29 mouse cellular contexts compared by ENCODE assay signal in the genomic region with DNA sequence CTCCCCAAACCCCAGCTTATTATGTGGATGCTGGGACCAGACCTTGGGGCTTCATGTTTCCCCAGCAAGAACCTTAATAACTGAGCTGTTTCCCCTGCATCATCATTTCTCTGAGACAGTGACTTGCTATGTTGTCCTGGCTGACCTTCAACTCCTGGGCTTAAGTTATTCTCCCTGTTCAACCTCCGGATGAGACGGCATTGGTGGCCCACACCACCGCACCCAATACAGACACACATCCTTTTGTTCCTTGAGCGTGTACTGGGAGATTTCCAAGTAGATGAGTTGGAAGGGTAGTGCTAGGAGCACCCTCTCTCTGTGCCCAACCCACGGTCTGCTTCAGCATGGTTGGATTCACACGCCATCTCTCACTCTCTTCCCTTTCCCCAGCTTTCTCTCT. TPM values are rescaled to one million over a fixed set of nuclear protein-coding genes. Genes with fewer than 3 reads are reported as not detected.
"Had no signal": no experiment of that assay in that cellular context is flagged by ENCODE, and none has a peak within 500 bp of the region (broad histone marks: within the 10 kb centered on the region; RNA-seq: fewer than 3 reads in every experiment).

No protein-coding gene starts in this region.

- H3K36me3 ChIP-seq: limb, embryonic 10.5 days; limb, embryonic 12.5 days; limb, embryonic 13.5 days; limb, embryonic 15.5 days; liver, embryonic 12.5 days; liver, embryonic 13.5 days; liver, embryonic 15.5 days; lung, embryonic 15.5 days; midbrain, embryonic 10.5 days; midbrain, embryonic 12.5 days; midbrain, embryonic 13.5 days; midbrain, embryonic 15.5 days had no signal

- DNase-seq: left cerebral cortex, postnatal 4 days; liver; liver, embryonic 13.5 days; liver, postnatal 0 days; lung, adult 2 months; lung, embryonic 14.5 days; lung, postnatal 10 days; lung, postnatal 14 days; midbrain, embryonic 14.5 days had no signal

- H3K27ac ChIP-seq: left cerebral cortex, adult 2 months; limb, embryonic 10.5 days; limb, embryonic 12.5 days; limb, embryonic 13.5 days; limb, embryonic 15.5 days; liver, embryonic 12.5 days; liver, embryonic 13.5 days; liver, embryonic 14.5 days; liver, embryonic 15.5 days; lung, embryonic 15.5 days; macrophage; midbrain, embryonic 10.5 days; midbrain, embryonic 12.5 days; midbrain, embryonic 13.5 days; midbrain, embryonic 15.5 days had no signal

- H3K4me3 ChIP-seq: left cerebral cortex, adult 2 months; limb, embryonic 10.5 days; limb, embryonic 12.5 days; limb, embryonic 13.5 days; limb, embryonic 15.5 days; liver, embryonic 12.5 days; liver, embryonic 13.5 days; liver, embryonic 15.5 days; lung, embryonic 15.5 days; megakaryocyte, embryonic 14.5 days; midbrain, embryonic 10.5 days; midbrain, embryonic 12.5 days; midbrain, embryonic 13.5 days; midbrain, embryonic 15.5 days; myocyte had no signal

- H3K4me1 ChIP-seq: limb, embryonic 10.5 days; limb, embryonic 12.5 days; limb, embryonic 13.5 days; limb, embryonic 15.5 days; liver, embryonic 12.5 days; liver, embryonic 15.5 days; lung, embryonic 15.5 days had no signal

- H3K27me3 ChIP-seq: limb, embryonic 12.5 days; limb, embryonic 13.5 days; limb, embryonic 15.5 days; lung, embryonic 15.5 days; midbrain, embryonic 15.5 days had no signal

RNA-seq across cellular contexts. Expression of a gene that starts 3.5 kb away (rescaled TPM):
- polyA plus RNA-seq: limb, embryonic 10.5 days; liver, adult 2 months; liver, embryonic 11.5 days; liver, embryonic 12.5 days; liver, embryonic 13.5 days; liver, embryonic 14.5 days; liver, embryonic 15.5 days; liver, embryonic 16.5 days; liver, postnatal 0 days; macrophage; midbrain, embryonic 10.5 days; midbrain, embryonic 12.5 days; myocyte had no signal

RNA-seq across cellular contexts. Expression of a gene that starts 7.5 kb away (rescaled TPM):
- polyA plus RNA-seq: limb, embryonic 11.5 days; liver, embryonic 12.5 days; liver, embryonic 13.5 days; midbrain, embryonic 10.5 days had no signal
